Mouse (Mus musculus): ENCODE measurements around the gene Cldn13. TPM values are rescaled to one million over a fixed set of nuclear protein-coding genes. Genes with fewer than 3 reads are reported as not detected.

Gene Cldn13
- polyA plus RNA-seq, 1 experiment from 2014 or later: 2.5 TPM

Other genes with a start within 250 kb of the Cldn13 start
- 16.7 and 17.7 TPM in 2 replicates for gene Limk1, start 226.9 kb downstream of the Cldn13 start, polyA plus RNA-seq (2016; fragmentation: Nextera tagmentation; extraction: Ambion mirVana)
- 3.8 and 4.0 TPM in 2 replicates for gene Eln, start 168.2 kb downstream of the Cldn13 start, polyA plus RNA-seq (2016; fragmentation: Nextera tagmentation; extraction: Ambion mirVana)
- not detected in 2 replicates for gene Tmem270, start 8.8 kb downstream of the Cldn13 start, polyA plus RNA-seq (2016; fragmentation: Nextera tagmentation; extraction: Ambion mirVana)
- gene Mettl27, start 16.8 kb upstream of the Cldn13 start, polyA plus RNA-seq (2016; fragmentation: Nextera tagmentation; extraction: Ambion mirVana): 9.5 and 10.4 TPM in 2 replicates
- 0.98 and 2.0 TPM in 2 replicates for gene Cldn4, start 31.4 kb upstream of the Cldn13 start, polyA plus RNA-seq (2016; fragmentation: Nextera tagmentation; extraction: Ambion mirVana)
- gene Cldn3, start 70.7 kb upstream of the Cldn13 start, polyA plus RNA-seq (2016; fragmentation: Nextera tagmentation; extraction: Ambion mirVana): 2.3 and 2.8 TPM in 2 replicates
- 39.1 and 41.4 TPM in 2 replicates for gene Abhd11, start 93.6 kb upstream of the Cldn13 start, polyA plus RNA-seq (2016; fragmentation: Nextera tagmentation; extraction: Ambion mirVana)
- 27.8 and 29.3 TPM in 2 replicates for gene Stx1a, start 108.0 kb upstream of the Cldn13 start, polyA plus RNA-seq (2016; fragmentation: Nextera tagmentation; extraction: Ambion mirVana)
- 27.6 and 28.3 TPM in 2 replicates for gene Dnajc30, start 148.7 kb upstream of the Cldn13 start, polyA plus RNA-seq (2016; fragmentation: Nextera tagmentation; extraction: Ambion mirVana)
- 118 and 119 TPM in 2 replicates for gene Bud23, start 149.4 kb upstream of the Cldn13 start, polyA plus RNA-seq (2016; fragmentation: Nextera tagmentation; extraction: Ambion mirVana)
- 28.2 and 32.1 TPM in 2 replicates for gene Vps37d, start 162.7 kb upstream of the Cldn13 start, polyA plus RNA-seq (2016; fragmentation: Nextera tagmentation; extraction: Ambion mirVana)
- 2.0 and 2.1 TPM in 2 replicates for gene Mlxipl, start 174.4 kb upstream of the Cldn13 start, polyA plus RNA-seq (2016; fragmentation: Nextera tagmentation; extraction: Ambion mirVana)
- 26.3 and 26.5 TPM in 2 replicates for gene Tbl2, start 234.1 kb upstream of the Cldn13 start, polyA plus RNA-seq (2016; fragmentation: Nextera tagmentation; extraction: Ambion mirVana)